Mouse (Mus musculus) neural tube, embryonic 15.5 days (tissue): ENCODE data around the gene Cklf. TPM values are rescaled to one million over a fixed set of nuclear protein-coding genes. Genes with fewer than 3 reads are reported as not detected.
"Not testable (repeated sequence)": the region's sequence is repeated elsewhere in the genome, so short reads cannot be mapped to it uniquely, and the experiment has no call there.

Source experiments
- ATAC-seq: fragments of 200-750 bp; cut with Nextera tagmentation; 2 replicates; pipeline ENCODE4 v1.8.0; 2017; ENCODE audit warnings: mild to moderate bottlenecking, moderate TSS enrichment, moderate library complexity; ENCODE audit not compliant: low FRiP score
- H3K27ac ChIP-seq: fragments of 300-500 bp; sonication (generic); replicated peaks from 2 replicates; pipeline ENCODE4 v1.5.1; 2015; ENCODE audit warnings: mild to moderate bottlenecking, inconsistent platforms
- H3K27me3 ChIP-seq: fragments of 300-500 bp; sonication (generic); replicated peaks from 2 replicates; pipeline ENCODE4 v1.6.1; 2015; ENCODE audit warnings: inconsistent platforms
- H3K36me3 ChIP-seq: fragments of 300-500 bp; sonication (generic); 2 replicates; pipeline ENCODE4 v1.6.1; 2015; ENCODE audit warnings: inconsistent platforms
- H3K4me1 ChIP-seq: fragments of 300-500 bp; sonication (generic); 2 replicates; pipeline ENCODE4 v1.6.1; 2015; ENCODE audit warnings: inconsistent platforms
- H3K4me2 ChIP-seq: fragments of 300-500 bp; sonication (generic); 2 replicates; pipeline ENCODE4 v1.6.1; 2015; ENCODE audit warnings: inconsistent platforms, mild to moderate bottlenecking, moderate library complexity
- H3K4me3 ChIP-seq: fragments of 300-500 bp; sonication (generic); replicated peaks from 2 replicates; pipeline ENCODE4 v1.5.1; 2015; ENCODE audit warnings: mild to moderate bottlenecking, inconsistent platforms
- H3K9ac ChIP-seq: fragments of 300-500 bp; sonication (generic); replicated peaks from 2 replicates; pipeline ENCODE4 v1.6.1; 2015; ENCODE audit warnings: mild to moderate bottlenecking, inconsistent platforms
- H3K9me3 ChIP-seq: fragments of 300-500 bp; sonication (generic); replicated peaks from 2 replicates; pipeline ENCODE4 v1.6.1; 2016; ENCODE audit warnings: inconsistent platforms
- WGBS: fragments of 180-500 bp; shearing (Covaris S2); methylation state at CpG from one replicate; pipeline ENCODE4 v1.1.7; 2015; ENCODE audit warnings: mixed read lengths; 5-methylcytosine and 5-hydroxymethylcytosine counted together
- polyA plus RNA-seq: library from polyadenylated mRNA; unstranded; fragments of >200 nt; fragmentation: Nextera tagmentation; extraction: Ambion mirVana; gene quantifications from 2 replicates; pipeline ENCODE4 v1.2.1, GENCODE M21; 2015

Cklf gene
- polyA plus RNA-seq, 1 experiment from 2014 or later = 36.8 TPM

DNA sequence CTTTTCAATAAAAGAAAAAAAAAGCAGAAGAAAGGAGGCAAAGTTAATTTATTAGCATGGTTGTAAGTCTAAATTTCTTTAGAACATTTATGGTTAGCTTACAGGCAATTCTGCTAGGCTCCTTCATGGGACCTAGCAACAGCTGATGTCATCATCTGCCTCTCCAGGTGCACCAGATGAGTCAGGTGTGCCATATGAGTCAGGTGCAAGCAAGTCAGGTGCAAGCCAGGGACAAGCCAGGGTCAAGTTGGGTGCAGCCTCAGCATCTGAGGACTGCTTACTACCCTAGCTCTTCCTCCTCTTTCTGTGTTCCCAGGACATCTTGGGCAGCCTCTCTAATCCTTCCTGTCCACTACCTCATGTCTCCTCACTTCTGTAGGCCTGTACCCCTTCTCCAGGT is 17.7 kb downstream of the Cklf start:
- no peak overlapping the region for H3K4me2 ChIP-seq
- no peaks in the 10 kb centered on the region for H3K4me1 ChIP-seq
- ATAC-seq = no peak
- no peaks in the 10 kb centered on the region for H3K27me3 ChIP-seq
- no peaks in the 10 kb centered on the region for H3K9me3 ChIP-seq
- H3K9ac ChIP-seq = no peak overlapping the region
- H3K36me3 ChIP-seq = 0 out of 2 replicates have a peak, but pooled peaks cover 10% of the 10 kb centered on the region
- no peak overlapping the region for H3K27ac ChIP-seq
- no peak overlapping the region for H3K4me3 ChIP-seq

DNA sequence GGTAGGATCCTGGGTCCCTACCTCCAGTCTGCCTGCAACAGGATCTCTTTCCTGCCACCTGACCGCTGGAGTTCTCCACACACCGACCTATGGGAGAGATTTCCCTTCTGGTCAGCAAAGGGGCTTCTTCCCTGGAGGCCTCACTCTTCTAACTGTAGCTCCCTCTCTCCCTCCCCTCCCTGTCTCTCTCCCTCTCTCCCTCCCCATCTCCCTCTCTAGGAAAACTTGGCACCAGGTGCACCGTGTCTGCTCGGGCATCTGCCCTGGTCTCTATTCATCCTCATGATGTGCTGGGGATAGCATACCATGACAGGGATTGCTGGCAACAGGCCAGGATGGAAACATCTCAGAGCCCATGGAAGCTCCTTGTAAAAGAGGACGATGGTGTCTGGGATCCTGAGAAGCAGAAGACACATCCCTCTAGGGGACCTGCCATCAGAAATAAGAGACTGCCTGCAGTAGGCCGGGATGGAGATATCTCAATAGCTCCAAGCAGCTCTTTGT is 18.3 kb downstream of the Cklf start:
- Histone ChIP-seq H3K4me2 (no peak overlapping the region), H3K27me3 (no peaks in the 10 kb centered on the region), H3K36me3 (0 out of 2 replicates have a peak, but pooled peaks cover 4% of the 10 kb centered on the region), H3K9me3 (no peaks in the 10 kb centered on the region), H3K9ac (no peak overlapping the region), H3K4me1 (no peaks in the 10 kb centered on the region), H3K27ac (no peak overlapping the region), H3K4me3 (no peak overlapping the region)
- no peak for ATAC-seq
- WGBS = 84% methylated on average over 6 of the region's 6 CpGs

DNA sequence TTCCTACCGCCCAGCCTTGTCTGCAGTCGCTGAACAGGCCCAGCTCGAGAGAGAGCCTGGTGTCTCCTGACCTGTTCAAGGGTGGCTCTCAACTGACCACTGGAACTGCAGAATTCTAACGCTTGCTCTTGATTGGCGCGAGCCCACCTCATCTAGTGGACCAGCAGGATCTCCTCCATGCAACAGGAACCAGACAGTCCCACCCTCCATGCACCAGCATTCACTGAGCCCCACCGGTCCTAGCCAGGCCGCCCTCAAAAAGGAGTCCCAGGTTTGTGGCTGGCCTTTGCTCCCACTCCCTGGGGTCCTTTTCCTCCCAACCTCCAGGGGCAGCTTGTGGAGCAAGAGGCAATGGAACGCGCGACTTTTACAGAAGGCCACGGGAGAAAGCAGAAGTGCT is 42.4 kb downstream of the Cklf start, which contains the start of gene Cmtm2a:
TSS of gene Cmtm2a (minus strand) at position 101 of the 400 bp plus-strand sequence.
- WGBS = 90% methylated on average over 12 of the region's 12 CpGs
- H3K4me3 ChIP-seq, ATAC-seq, H3K9ac ChIP-seq, H3K9me3 ChIP-seq, H3K27ac ChIP-seq, H3K4me2 ChIP-seq, H3K4me1 ChIP-seq, H3K27me3 ChIP-seq, H3K36me3 ChIP-seq: not testable (repeated sequence)

DNA sequence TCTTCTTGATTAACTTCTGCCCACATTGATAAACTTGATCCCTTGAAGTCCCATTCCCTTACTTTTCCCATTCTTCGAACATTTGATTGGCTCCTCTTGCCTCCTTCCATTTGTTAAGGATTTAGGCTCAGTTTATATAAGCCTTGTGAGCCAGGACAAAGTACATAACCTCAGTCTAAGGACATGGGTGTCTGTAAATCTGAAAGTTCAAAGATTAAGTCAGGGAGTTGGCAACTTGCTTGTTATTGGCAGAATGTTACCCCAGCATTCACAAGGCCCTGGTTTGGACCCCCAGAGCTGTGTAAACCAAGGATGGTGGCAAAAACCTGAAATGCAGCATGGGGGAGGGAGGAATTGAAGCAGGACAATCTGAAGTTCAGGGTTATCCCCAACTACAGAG is 43.7 kb downstream of the Cklf start:
- H3K9me3 ChIP-seq = no peaks in the 10 kb centered on the region
- no peak overlapping the region for H3K9ac ChIP-seq
- no peak overlapping the region for H3K27ac ChIP-seq
- H3K36me3 ChIP-seq = no peaks in the 10 kb centered on the region
- no peak for ATAC-seq
- WGBS = 93% methylated on average over 1 of the region's 1 CpGs
- H3K4me1 ChIP-seq = no peaks in the 10 kb centered on the region
- no peak overlapping the region for H3K4me3 ChIP-seq
- no peaks in the 10 kb centered on the region for H3K27me3 ChIP-seq
- H3K4me2 ChIP-seq = no peak overlapping the region

DNA sequence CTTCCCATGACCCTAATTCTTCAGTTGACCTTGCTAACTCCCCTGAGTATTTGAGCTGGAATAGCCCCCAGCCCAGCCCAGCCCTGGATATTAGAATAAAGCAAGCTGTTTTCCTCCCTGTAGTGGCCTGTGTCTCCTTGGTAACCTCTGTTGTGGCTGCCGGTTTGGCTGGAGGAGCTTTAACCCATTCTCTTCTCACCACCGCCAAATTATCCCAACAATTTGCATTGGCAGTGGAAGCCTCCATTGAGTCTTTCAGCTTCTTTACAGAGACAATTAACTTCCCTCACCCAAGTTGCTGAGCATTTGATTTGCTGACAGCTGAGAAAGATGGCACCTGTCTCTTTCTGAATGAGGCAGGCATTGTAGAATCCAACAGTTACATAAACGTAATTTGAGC is 50.9 kb downstream of the Cklf start:
- not testable (repeated sequence) for H3K36me3 ChIP-seq, H3K27ac ChIP-seq

DNA sequence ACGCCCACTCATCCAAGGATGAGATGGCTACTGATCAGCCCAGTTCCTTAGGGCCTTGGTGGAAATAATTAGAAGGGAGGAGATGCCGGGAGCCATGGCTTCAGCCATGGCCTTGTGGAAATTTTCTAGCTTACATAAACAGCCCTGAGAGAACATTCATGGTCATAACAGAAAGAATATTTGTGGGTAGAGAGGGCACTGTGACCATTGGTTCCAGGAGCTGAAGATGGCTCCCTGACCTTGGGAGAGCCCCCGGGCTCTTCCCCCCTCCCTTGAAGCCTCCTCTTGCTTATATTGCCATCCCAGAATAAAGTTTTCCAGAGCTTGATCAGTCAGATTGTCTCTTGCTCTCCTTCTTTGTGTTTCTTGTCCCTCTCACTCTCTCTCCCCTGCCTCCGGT is 51.9 kb downstream of the Cklf start:
- H3K4me3 ChIP-seq, H3K27me3 ChIP-seq, H3K36me3 ChIP-seq, ATAC-seq, H3K9ac ChIP-seq, H3K4me2 ChIP-seq, H3K9me3 ChIP-seq, H3K4me1 ChIP-seq, H3K27ac ChIP-seq: not testable (repeated sequence)
- WGBS = over 99% methylated on average over 4 of the region's 4 CpGs

More for the DNA sequence above, 50.9 kb downstream of the Cklf start:
- not testable (repeated sequence) for H3K4me1 ChIP-seq, ATAC-seq, H3K4me3 ChIP-seq, H3K9me3 ChIP-seq, H3K4me2 ChIP-seq, H3K9ac ChIP-seq, H3K27me3 ChIP-seq
- 9% methylated on average over 3 of the region's 3 CpGs for WGBS

DNA sequence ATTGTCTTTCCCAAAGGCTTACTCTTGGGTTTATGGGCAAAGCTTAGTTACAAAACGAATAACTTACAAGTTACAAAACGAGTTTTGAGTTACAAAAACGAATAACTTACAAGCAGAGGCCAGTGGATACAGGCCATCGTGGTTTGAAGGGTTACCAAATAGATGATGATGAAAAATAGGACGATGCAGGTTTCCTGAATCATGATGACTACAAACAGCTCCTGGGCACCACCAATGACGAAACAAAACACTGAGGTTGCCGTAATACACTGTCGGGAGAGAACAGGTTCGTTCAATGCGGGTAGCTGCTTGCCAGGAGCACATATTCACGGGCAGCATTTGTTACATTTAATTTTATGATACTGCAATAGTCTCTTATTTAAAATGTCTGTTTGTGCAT is 54.3 kb downstream of the Cklf start:
- no peak for ATAC-seq
- Histone ChIP-seq H3K4me3 (no peak overlapping the region), H3K9ac (no peak overlapping the region), H3K27me3 (no peaks in the 10 kb centered on the region), H3K36me3 (no peaks in the 10 kb centered on the region), H3K4me2 (no peak overlapping the region), H3K4me1 (no peaks in the 10 kb centered on the region), H3K9me3 (no peaks in the 10 kb centered on the region), H3K27ac (no peak overlapping the region)
- 89% methylated on average over 11 of the region's 11 CpGs for whole genome bisulfite sequencing

DNA sequence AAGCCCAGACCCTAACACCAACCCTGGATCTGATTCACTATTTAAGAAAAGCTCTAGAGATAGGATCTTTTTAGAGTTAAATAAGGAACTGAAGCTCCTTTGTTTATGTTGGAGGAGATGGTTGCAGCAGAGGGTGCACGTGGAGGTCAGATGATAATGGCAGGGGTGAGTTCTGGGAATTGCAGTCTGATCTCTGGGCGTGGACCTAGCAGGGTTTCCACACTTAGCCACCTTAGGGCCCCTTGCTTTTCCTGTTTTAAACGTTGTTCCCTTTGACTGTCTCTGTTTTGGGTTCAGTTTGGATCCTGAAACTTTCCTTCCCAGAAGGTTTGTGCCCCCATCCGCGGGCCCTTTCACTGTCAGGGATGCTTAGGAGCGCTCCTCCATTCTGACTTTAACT is 57.7 kb downstream of the Cklf start:
- not testable (repeated sequence) for H3K27ac ChIP-seq, H3K27me3 ChIP-seq, H3K4me3 ChIP-seq, H3K9ac ChIP-seq, H3K4me2 ChIP-seq, ATAC-seq, H3K4me1 ChIP-seq, H3K9me3 ChIP-seq, H3K36me3 ChIP-seq
- 53% methylated on average over 6 of the region's 6 CpGs for WGBS

DNA sequence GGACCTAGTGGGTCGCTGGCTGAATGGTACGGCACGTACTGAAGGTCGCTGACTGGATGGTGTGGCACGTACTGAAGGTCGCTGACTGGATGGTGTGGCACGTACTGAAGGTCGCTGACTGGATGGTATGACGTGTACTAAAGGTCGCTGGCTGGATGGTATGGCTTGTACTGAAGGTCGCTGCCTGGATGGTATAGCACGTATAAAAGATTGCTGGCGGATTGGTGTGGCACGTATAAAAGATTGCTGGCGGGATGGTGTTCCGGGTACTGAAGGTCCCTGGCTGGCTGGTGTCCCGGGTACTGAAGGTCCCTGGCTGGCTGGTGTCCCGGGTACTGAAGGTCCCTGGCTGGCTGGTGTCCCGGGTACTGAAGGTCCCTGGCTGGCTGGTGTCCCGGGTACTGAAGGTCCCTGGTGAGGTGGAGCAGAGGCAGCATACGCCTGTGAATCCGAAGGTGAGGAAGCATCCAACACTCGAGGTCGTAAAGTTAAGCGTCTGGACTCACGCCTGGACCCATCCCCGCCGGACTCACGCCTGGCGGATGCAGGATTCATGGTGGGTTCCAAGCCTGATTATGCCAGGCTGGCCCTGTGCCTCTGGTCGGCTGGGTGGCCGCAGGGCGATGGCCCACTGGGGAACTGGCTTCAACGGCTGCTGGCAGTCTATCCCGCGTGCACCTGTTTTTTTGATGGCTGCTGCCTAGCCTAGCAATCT is 58.9 kb downstream of the Cklf start, which contains the start of the genes Gm45711 and Cmtm1:
TSS of gene Gm45711 (minus strand) at position 641 of the 715 bp plus-strand sequence.
TSS of gene Cmtm1 (minus strand) at position 705 of the 715 bp plus-strand sequence.
- WGBS = 81% methylated on average over 36 of the region's 36 CpGs
- not testable (repeated sequence) for H3K9me3 ChIP-seq, H3K36me3 ChIP-seq, H3K4me3 ChIP-seq, H3K27me3 ChIP-seq, H3K4me1 ChIP-seq, H3K27ac ChIP-seq, H3K9ac ChIP-seq, ATAC-seq, H3K4me2 ChIP-seq

DNA sequence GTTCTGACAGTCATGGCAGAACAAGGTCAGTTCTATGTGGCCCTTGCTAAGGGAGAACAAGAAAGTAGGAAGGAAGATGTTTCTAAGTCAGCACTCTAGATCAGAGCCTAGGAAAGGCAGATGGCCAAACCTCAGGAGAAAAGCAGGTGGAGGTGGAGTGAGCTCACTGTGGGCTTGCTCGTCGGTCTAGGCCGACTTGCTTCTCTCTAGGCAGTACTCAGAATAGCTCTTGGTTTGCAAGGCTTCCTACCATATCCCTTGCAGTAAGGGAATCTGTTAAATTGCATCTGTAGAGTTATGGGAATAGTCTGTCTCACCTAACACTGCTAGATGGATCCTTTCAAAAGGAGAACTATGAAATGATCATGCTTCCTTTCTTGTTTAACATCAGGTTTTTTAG is 61.4 kb downstream of the Cklf start:
- not testable (repeated sequence) for H3K4me2 ChIP-seq, H3K9ac ChIP-seq, H3K4me3 ChIP-seq, ATAC-seq, H3K27me3 ChIP-seq, H3K27ac ChIP-seq, H3K4me1 ChIP-seq, H3K9me3 ChIP-seq, H3K36me3 ChIP-seq
- 86% methylated on average over 3 of the region's 3 CpGs for WGBS

DNA sequence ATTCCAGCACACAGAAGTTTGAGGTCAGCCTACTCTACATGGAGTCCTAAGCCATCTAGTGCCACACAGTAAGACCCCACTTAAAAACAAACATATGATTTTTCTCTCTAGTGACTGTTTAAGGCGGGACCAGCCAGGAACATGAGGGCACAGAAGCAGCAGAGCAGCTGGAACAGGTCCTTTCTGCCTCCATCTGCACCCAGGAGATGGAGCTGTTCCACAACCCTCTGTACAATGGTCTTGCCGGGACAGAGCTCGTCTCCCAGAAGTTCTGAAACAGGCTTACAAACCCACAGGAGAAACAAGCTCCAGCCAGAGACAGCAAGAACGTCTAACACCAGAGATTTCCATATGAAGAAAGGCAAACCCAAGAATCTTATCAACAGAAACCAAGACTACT is 62.6 kb downstream of the Cklf start:
- ATAC-seq = no peak
- 82% methylated on average over 4 of the region's 4 CpGs for WGBS

More for the DNA sequence above, 62.6 kb downstream of the Cklf start:
- H3K36me3 ChIP-seq = no peaks in the 10 kb centered on the region
- H3K27ac ChIP-seq = no peak overlapping the region
- no peak overlapping the region for H3K4me2 ChIP-seq
- no peaks in the 10 kb centered on the region for H3K9me3 ChIP-seq
- H3K4me1 ChIP-seq = no peaks in the 10 kb centered on the region
- H3K27me3 ChIP-seq = no peaks in the 10 kb centered on the region
- no peak overlapping the region for H3K4me3 ChIP-seq
- H3K9ac ChIP-seq = no peak overlapping the region
